Mouse (Mus musculus): Measurements from ENCODE around the gene Galnt6. TPM values are rescaled to one million over a fixed set of nuclear protein-coding genes. Genes with fewer than 3 reads are reported as not detected.

The Galnt6 gene
- polyA plus RNA-seq, 1 experiment from 2014 or later = 1.8 TPM

GRCm38 (mm10) chr15:100687430-100687971 lies 41.7 kb downstream of the Galnt6 start, which contains the start of gene Cela1:
Cela1 (minus strand) TSS chr15:100687921.
- peak within 1 kb of the TSS; percentile 35 for H3K4me3 ChIP-seq (ENCODE audit: low read depth, low read length)
- no peak for ATAC-seq (ENCODE audit: low read depth)
- peaks cover 33% of the 10 kb centered on the region for H3K4me1 ChIP-seq (ENCODE audit: control insufficient read depth, low read depth, low read length)
- H3K9me3 ChIP-seq (replicated peaks; ENCODE audit: control insufficient read depth, low read length) = no peaks in the 10 kb centered on the region
- WGBS (ENCODE audit: insufficient replicate concordance) = 47% methylated on average over 8 of the region's 8 CpGs
- peak within 1 kb of the TSS; percentile 13 for H3K4me2 ChIP-seq (ENCODE audit: low read depth, low read length)
- peak within 1 kb of the TSS; percentile 18; the same call in 1 of the 2 replicates for H3K27ac ChIP-seq (ENCODE audit: low read length)
- H3K9ac ChIP-seq (ENCODE audit: low read depth, low read length) = peak within 1 kb of the TSS; percentile 36
- H3K36me3 ChIP-seq (ENCODE audit: control insufficient read depth, insufficient read depth) = no peaks in the 10 kb centered on the region
- no peaks in the 10 kb centered on the region for H3K27me3 ChIP-seq (ENCODE audit: control insufficient read depth, insufficient read depth, low read depth, low read length)

DNA sequence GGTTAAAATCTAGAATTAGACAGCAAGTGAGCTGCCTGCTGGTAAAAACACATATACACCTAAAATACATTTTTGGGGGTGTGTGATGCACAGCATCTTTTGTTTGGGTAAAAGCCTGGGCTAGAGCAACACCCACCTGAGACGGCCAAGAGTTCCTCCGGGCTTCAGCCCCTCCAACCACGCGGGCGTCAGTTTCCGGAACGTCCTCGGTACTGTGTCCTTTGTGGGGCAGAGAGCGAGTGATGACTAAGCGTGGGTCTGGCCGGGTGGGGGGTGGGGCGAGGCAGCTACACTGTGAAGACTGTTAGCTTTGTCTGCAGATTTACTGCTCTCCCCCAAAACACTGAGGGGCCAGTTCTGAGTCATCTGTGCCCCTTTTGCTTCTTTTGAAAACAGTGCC lies 42.2 kb downstream of the Galnt6 start:
- Histone ChIP-seq H3K4me1 (ENCODE audit: control insufficient read depth, low read depth, low read length) (peaks cover 33% of the 10 kb centered on the region), H3K9ac (ENCODE audit: low read depth, low read length) (peak overlapping the region; percentile 36)
- WGBS (ENCODE audit: insufficient replicate concordance) = 12% methylated on average over 12 of the region's 12 CpGs

DNA sequence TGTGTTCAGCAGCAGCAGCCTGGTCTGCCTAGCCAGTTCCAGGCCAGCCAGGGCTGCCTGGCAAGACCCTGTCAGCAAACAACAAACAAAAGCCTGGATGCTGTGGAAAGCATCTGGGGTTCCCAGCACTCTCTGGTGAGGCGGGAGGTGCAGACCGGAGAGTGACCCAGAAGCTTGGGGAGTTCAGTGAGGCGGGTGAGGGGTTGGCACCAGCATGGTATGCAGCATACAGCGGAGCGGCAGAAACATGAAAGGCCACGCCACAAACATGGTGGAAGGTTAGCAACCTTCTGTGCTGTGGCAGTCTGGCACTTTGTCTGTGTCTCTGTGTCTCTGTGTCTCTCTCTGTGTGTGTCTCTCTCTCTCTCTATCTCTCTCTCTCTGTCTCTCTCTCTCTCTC lies 42.7 kb downstream of the Galnt6 start:
- peak overlapping the region; percentile 18; the same call in 1 of the 2 replicates for H3K27ac ChIP-seq (ENCODE audit: low read length)
- H3K27me3 ChIP-seq (ENCODE audit: control insufficient read depth, insufficient read depth, low read depth, low read length) = no peaks in the 10 kb centered on the region
- H3K4me3 ChIP-seq (ENCODE audit: low read depth, low read length) = peak overlapping the region; percentile 35
- no peaks in the 10 kb centered on the region for H3K36me3 ChIP-seq (ENCODE audit: control insufficient read depth, insufficient read depth)
- peak overlapping the region; percentile 13 for H3K4me2 ChIP-seq (ENCODE audit: low read depth, low read length)
- H3K9me3 ChIP-seq (replicated peaks; ENCODE audit: control insufficient read depth, low read length) = no peaks in the 10 kb centered on the region
- H3K9ac ChIP-seq (ENCODE audit: low read depth, low read length) = 0 out of 2 replicates have a peak overlapping the region, but pooled peaks have one; percentile 11
- WGBS (ENCODE audit: insufficient replicate concordance) = 67% methylated on average over 6 of the region's 6 CpGs
- ATAC-seq (ENCODE audit: low read depth) = no peak
- peaks cover 36% of the 10 kb centered on the region for H3K4me1 ChIP-seq (ENCODE audit: control insufficient read depth, low read depth, low read length)

More for the DNA sequence above, 42.2 kb downstream of the Galnt6 start:
- H3K27ac ChIP-seq (ENCODE audit: low read length) = no peak overlapping the region; the same call in 1 of the 2 replicates
- H3K4me2 ChIP-seq (ENCODE audit: low read depth, low read length) = peak overlapping the region; percentile 13
- ATAC-seq (ENCODE audit: low read depth) = peak; percentile 45
- peak overlapping the region; percentile 35 for H3K4me3 ChIP-seq (ENCODE audit: low read depth, low read length)
- no peaks in the 10 kb centered on the region for H3K36me3 ChIP-seq (ENCODE audit: control insufficient read depth, insufficient read depth)
- no peaks in the 10 kb centered on the region for H3K27me3 ChIP-seq (ENCODE audit: control insufficient read depth, insufficient read depth, low read depth, low read length)
- H3K9me3 ChIP-seq (replicated peaks; ENCODE audit: control insufficient read depth, low read length) = no peaks in the 10 kb centered on the region

- Histone ChIP-seq H3K4me2 (ENCODE audit: low read depth, low read length) (peak overlapping the region; percentile 13), H3K9me3 (replicated peaks; ENCODE audit: control insufficient read depth, low read length) (no peaks in the 10 kb centered on the region), H3K36me3 (ENCODE audit: control insufficient read depth, insufficient read depth) (no peaks in the 10 kb centered on the region), H3K4me3 (ENCODE audit: low read depth, low read length) (0 out of 2 replicates have a peak overlapping the region, but pooled peaks have one; percentile 12), H3K27ac (ENCODE audit: low read length) (peak overlapping the region; percentile 79), H3K27me3 (ENCODE audit: control insufficient read depth, insufficient read depth, low read depth, low read length) (no peaks in the 10 kb centered on the region), H3K4me1 (ENCODE audit: control insufficient read depth, low read depth, low read length) (peaks cover 39% of the 10 kb centered on the region), H3K9ac (ENCODE audit: low read depth, low read length) (no peak overlapping the region)
- WGBS (ENCODE audit: insufficient replicate concordance) = 41% methylated on average over 8 of the region's 8 CpGs
- peak; percentile 72 for ATAC-seq (ENCODE audit: low read depth)
These were observed 43.3 kb downstream of the Galnt6 start for GRCm38 (mm10) chr15:100685849-100686248.

DNA sequence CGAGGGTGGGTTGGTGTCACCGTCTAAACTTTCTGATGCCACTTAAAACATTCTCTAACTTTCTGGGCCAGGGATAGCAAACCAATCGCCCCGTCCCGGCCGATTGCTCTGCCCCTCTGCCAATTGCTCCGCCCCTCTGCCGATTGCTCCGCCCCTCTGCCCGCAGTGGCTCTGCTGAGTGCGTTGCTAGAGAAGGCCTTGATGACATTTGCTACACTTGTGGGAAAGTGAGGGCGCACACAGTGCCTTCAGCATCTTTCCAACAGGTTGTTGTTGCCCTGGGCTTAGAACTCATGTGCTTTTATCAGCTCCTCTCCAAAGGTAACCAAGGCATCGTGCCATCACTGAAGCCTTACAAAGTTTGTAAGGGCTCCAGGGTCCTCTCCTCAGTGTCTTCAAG lies 43.9 kb downstream of the Galnt6 start:
- peak; percentile 38; the same call in 1 of the 2 replicates for ATAC-seq (ENCODE audit: low read depth)
- peaks cover 44% of the 10 kb centered on the region for H3K4me1 ChIP-seq (ENCODE audit: control insufficient read depth, low read depth, low read length)
- no peaks in the 10 kb centered on the region for H3K9me3 ChIP-seq (replicated peaks; ENCODE audit: control insufficient read depth, low read length)
- WGBS (ENCODE audit: insufficient replicate concordance) = 19% methylated on average over 13 of the region's 13 CpGs
- H3K27ac ChIP-seq (ENCODE audit: low read length) = peak overlapping the region; percentile 79
- H3K4me3 ChIP-seq (ENCODE audit: low read depth, low read length) = peak overlapping the region; percentile 25; the same call in 1 of the 2 replicates
- H3K27me3 ChIP-seq (ENCODE audit: control insufficient read depth, insufficient read depth, low read depth, low read length) = no peaks in the 10 kb centered on the region
- no peak overlapping the region; the same call in 1 of the 2 replicates for H3K9ac ChIP-seq (ENCODE audit: low read depth, low read length)
- H3K4me2 ChIP-seq (ENCODE audit: low read depth, low read length) = peak overlapping the region; percentile 13
- H3K36me3 ChIP-seq (ENCODE audit: control insufficient read depth, insufficient read depth) = no peaks in the 10 kb centered on the region

GRCm38 (mm10) chr15:100684450-100684849 lies 44.7 kb downstream of the Galnt6 start:
- H3K27ac ChIP-seq (ENCODE audit: low read length) = no peak overlapping the region
- peak overlapping the region; percentile 13 for H3K4me2 ChIP-seq (ENCODE audit: low read depth, low read length)
- no peak overlapping the region for H3K9ac ChIP-seq (ENCODE audit: low read depth, low read length)
- no peak; the same call in 1 of the 2 replicates for ATAC-seq (ENCODE audit: low read depth)
- no peaks in the 10 kb centered on the region for H3K27me3 ChIP-seq (ENCODE audit: control insufficient read depth, insufficient read depth, low read depth, low read length)
- peaks cover 47% of the 10 kb centered on the region for H3K4me1 ChIP-seq (ENCODE audit: control insufficient read depth, low read depth, low read length)
- H3K36me3 ChIP-seq (ENCODE audit: control insufficient read depth, insufficient read depth) = no peaks in the 10 kb centered on the region
- peak overlapping the region; percentile 25; the same call in 1 of the 2 replicates for H3K4me3 ChIP-seq (ENCODE audit: low read depth, low read length)
- whole genome bisulfite sequencing (ENCODE audit: insufficient replicate concordance) = 57% methylated on average over 10 of the region's 10 CpGs
- H3K9me3 ChIP-seq (replicated peaks; ENCODE audit: control insufficient read depth, low read length) = no peaks in the 10 kb centered on the region

DNA sequence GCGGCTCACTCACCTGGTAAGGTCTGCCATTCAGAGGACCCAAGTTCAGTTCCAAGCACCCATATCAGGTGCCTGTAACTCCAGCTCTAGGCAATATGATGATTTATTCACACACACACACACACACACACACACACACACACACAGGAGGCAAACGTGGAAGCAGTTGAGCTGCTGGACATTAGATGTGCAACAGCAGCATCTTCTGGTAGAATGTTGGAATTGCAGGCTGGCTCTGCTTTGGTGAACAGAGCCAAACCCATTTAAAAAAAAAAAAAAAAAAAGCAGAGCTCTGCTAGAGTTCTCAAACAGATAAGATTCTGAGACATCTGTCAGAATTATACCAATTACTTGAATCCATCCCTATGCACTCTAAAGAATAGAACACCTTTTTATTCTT lies 46.1 kb downstream of the Galnt6 start:
- no peaks in the 10 kb centered on the region for H3K9me3 ChIP-seq (replicated peaks; ENCODE audit: control insufficient read depth, low read length)
- no peak overlapping the region for H3K27ac ChIP-seq (ENCODE audit: low read length)
- no peaks in the 10 kb centered on the region for H3K27me3 ChIP-seq (ENCODE audit: control insufficient read depth, insufficient read depth, low read depth, low read length)
- WGBS (ENCODE audit: insufficient replicate concordance) = 42% methylated on average over 2 of the region's 2 CpGs
- peaks cover 51% of the 10 kb centered on the region for H3K4me1 ChIP-seq (ENCODE audit: control insufficient read depth, low read depth, low read length)
- H3K9ac ChIP-seq (ENCODE audit: low read depth, low read length) = no peak overlapping the region
- ATAC-seq (ENCODE audit: low read depth) = peak; percentile 20; the same call in 1 of the 2 replicates
- H3K36me3 ChIP-seq (ENCODE audit: control insufficient read depth, insufficient read depth) = no peaks in the 10 kb centered on the region
- no peak overlapping the region for H3K4me3 ChIP-seq (ENCODE audit: low read depth, low read length)
- H3K4me2 ChIP-seq (ENCODE audit: low read depth, low read length) = no peak overlapping the region

- no peak overlapping the region for H3K4me3 ChIP-seq (ENCODE audit: low read depth, low read length)
- H3K36me3 ChIP-seq (ENCODE audit: control insufficient read depth, insufficient read depth) = no peaks in the 10 kb centered on the region
- 54% methylated on average over 7 of the region's 7 CpGs for WGBS (ENCODE audit: insufficient replicate concordance)
- H3K9me3 ChIP-seq (replicated peaks; ENCODE audit: control insufficient read depth, low read length) = no peaks in the 10 kb centered on the region
- H3K9ac ChIP-seq (ENCODE audit: low read depth, low read length) = no peak overlapping the region
- ATAC-seq (ENCODE audit: low read depth) = no peak
- no peaks in the 10 kb centered on the region for H3K27me3 ChIP-seq (ENCODE audit: control insufficient read depth, insufficient read depth, low read depth, low read length)
- H3K4me2 ChIP-seq (ENCODE audit: low read depth, low read length) = no peak overlapping the region
- H3K4me1 ChIP-seq (ENCODE audit: control insufficient read depth, low read depth, low read length) = peaks cover 41% of the 10 kb centered on the region
- no peak overlapping the region for H3K27ac ChIP-seq (ENCODE audit: low read length)
These were observed 47.4 kb downstream of the Galnt6 start for GRCm38 (mm10) chr15:100681770-100682169.

DNA sequence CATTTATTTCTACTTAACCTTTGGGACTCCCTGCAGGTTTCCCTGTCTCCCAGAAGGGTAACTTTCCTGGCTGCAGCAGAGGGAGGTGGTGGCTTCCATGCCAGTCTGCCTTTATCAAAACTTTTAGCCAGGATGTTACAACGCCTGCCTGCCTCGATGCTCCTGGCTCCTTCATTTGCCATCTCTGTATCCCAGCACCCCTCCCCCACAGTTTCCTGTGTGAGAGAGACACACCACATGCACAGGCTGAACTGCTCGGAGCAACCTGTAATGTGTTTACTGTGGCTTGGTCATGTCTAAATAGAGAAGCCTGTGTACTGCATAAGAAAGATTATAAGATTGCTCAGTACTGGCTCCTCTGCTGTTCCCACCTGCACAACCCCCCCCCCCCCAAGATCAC lies 48.8 kb downstream of the Galnt6 start:
- H3K4me1 ChIP-seq (ENCODE audit: control insufficient read depth, low read depth, low read length) = peaks cover 30% of the 10 kb centered on the region

More for the DNA sequence above, 48.8 kb downstream of the Galnt6 start:
- no peak for ATAC-seq (ENCODE audit: low read depth)
- Histone ChIP-seq H3K36me3 (ENCODE audit: control insufficient read depth, insufficient read depth) (no peaks in the 10 kb centered on the region), H3K4me3 (ENCODE audit: low read depth, low read length) (no peak overlapping the region), H3K9ac (ENCODE audit: low read depth, low read length) (no peak overlapping the region), H3K27me3 (ENCODE audit: control insufficient read depth, insufficient read depth, low read depth, low read length) (no peaks in the 10 kb centered on the region), H3K9me3 (replicated peaks; ENCODE audit: control insufficient read depth, low read length) (no peaks in the 10 kb centered on the region), H3K27ac (ENCODE audit: low read length) (no peak overlapping the region), H3K4me2 (ENCODE audit: low read depth, low read length) (no peak overlapping the region)
- 26% methylated on average over 3 of the region's 3 CpGs for WGBS (ENCODE audit: insufficient replicate concordance)

All from liver, embryonic 16.5 days (tissue).